Mouse (Mus musculus): ENCODE measurements around the gene Fbxw7.

Fbxw7 gene

DNA sequence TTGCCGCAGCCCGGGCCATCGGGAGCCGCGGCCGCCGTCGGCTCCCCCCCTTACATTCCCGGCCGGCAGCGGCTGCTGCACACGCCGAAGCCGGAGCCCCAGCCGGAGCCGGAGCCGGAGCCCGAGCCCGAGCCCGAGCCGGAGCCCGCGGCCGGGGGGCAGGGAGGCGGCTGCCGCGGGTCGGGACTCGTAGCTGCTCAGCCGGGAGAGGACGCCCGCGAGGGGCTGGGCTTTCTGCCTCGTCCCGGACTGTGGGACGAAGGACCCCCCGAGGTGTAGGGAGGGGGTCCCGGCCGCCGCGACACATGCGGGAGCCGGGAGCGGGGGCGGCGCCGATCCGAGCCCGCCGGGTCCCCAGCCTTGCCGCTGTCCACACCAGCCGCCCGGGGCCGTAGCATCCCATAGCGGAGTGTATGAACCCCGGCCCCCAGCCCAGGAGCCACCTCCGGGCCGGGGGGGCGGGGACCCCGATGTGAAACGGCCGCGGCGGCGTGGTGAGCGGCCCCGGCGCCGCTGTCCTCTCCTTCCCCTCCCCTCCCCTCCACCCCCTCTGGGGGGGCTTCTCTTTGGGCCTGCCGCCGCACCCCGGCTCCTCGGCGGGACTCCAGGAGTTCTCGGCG is at the start of gene Fbxw7:
Gene Fbxw7, plus strand, starts transcription at position 507 of the 620 bp plus-strand sequence.
- no peak for DNase-seq (ENCODE audit: low read depth, low spot score)

DNA sequence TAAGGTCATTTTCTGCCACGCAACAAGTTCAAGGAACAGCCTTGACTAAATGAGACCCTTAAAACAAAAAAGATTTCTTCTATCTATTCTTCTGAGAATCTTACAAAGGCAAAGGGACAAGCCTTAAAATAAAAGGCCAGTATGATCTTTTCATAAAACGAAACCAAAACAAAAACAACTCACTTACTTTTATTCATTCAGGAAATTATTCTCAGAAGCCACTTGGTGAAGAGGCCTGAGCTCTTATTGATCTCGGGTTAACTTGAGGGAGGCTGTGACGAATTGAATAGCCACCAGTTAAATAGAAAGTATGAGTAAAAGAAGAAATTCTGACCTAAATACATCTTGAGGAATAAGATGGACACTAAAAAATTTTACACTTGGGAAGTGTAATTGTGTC is 46.1 kb upstream of the Fbxw7 start:
- no peak for DNase-seq (ENCODE audit: low read depth, low spot score)

DNA sequence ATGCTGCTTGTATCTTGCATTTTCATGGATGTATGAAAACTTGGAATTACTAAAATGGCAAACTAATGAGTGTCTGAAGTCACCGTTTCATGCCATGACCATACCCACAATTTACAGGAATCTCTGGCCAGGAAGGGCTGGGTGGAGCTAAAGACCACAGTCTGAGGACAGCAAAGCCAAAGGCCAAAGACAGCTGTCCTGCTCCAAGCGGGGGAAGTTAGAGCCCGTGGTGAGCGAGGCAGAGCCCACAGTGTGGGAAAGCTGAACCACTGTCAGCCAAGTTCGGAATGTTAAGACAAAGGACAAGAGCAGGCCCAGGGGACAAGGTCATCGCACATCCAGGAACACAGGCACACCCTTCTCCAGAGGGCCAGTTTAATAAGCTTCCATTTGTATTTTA is 45.7 kb upstream of the Fbxw7 start:
- no peak for DNase-seq (ENCODE audit: low read depth, low spot score)

DNA sequence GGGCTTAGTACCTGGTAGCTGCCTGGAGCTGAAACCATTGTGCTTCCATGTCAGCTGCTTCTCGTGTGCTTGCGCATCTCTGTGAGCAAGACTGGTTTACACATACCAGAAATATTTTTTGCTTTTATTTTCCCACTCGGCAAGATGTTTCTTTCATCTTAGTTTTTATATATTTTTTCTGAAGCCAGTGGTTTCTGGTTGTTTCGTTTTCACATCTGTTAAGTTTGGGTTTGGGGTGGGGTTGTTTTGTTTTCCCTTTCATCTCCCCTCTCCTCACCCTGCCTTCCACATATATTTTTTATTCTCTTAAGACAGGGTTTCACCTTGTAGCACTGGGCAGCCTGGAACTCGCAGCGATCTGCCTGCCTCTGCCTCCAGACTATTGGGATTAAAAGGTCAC is 44.5 kb upstream of the Fbxw7 start:
- no peak for DNase-seq (ENCODE audit: low read depth, low spot score)

DNA sequence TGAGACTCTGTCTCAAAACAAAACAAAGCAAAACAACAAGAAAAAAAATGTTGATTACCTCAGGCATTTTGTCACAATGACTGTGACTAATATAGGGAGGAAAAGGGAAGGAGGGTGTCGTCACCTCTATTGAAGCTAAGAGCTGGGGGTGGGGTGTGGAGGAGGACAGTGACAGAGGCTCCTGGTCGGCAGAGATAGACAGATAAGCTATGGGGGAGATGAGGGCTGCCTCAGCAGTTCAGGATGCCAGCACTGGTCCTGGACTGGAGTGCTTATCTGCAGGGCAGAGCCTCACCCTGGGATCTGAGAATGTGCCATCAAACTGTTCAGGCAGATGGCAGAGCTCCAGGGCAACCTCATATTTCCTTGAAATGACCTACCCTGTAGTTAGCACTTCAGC is 43.1 kb upstream of the Fbxw7 start:
- DNase-seq (ENCODE audit: low read depth, low spot score): no peak

DNA sequence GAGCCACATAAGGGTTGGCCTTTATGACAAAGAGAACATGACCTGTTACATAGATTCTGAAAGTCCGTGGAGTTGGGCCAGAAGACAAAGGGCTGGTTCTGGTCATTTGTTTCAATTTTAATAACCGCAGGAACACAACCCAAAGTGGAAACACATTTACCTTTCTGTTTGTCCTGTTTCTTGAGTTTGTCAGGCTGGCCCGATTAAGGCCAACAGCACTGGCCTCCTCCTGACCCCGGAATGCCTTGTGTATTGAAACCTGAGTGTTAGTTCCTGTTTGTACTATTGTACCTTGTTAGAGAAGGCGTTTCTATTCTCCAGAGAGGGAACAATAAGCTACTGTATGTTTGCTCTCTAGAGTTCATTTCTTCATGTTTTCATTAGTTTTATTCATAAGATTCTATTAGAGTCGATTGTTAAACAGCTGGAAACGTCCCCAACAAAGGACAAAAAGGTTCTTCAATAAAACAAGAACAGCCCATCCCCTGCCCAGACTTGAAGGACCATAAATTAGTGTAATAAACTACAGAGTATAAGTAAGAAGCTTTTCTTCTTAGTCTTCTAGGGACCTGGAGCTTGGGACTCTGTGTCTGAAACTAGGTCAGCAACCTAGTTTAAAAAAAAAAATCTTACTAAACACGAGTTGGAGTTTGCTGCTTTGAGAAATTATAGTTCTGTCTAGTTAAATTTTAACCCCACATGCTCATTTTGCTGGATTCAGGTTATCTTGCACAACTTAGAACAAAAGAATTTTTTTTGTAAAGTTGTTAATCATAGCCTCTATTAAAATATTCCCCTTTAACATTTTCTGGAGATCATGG is 40.6 kb upstream of the Fbxw7 start:
- DNase-seq (ENCODE audit: low read depth, low spot score): no peak

DNA sequence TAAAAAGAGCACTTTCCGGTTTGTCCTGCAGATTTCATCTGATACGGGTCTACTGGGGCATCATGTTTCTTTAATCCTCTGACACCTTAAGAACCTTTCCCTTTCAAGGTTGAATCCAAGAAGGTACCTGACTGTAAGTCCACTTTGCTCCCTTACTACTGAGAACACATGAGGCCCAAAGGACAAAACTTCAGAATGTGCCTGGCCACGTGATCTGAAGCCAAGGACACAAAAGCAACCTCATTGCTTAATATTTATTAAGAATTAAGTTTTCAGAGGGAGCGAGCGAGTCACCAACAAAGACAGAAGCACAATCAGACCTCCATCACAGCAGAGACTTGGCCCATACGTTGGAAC is 40.0 kb upstream of the Fbxw7 start:
- DNase-seq (ENCODE audit: low read depth, low spot score): no peak

DNA sequence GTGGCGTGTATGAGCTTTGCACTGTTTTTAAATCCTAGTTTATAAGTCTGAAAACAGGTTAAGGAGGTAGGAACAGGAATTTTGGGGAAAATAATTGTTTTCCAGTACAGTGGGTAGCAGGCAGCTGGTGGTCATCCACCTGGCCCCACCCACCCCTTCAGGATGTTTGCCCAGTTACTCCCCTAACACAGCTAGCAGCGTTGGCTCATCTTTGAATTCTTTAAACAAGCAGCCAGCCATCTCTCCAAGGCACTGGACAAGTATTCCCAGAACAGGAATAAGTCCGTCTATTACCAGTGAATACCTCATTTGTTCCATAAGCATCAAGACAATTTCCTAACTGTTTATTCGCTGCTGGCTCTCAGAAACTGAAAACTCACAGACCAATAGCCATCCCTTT is 39.5 kb upstream of the Fbxw7 start:
- no peak for DNase-seq (ENCODE audit: low read depth, low spot score)

DNA sequence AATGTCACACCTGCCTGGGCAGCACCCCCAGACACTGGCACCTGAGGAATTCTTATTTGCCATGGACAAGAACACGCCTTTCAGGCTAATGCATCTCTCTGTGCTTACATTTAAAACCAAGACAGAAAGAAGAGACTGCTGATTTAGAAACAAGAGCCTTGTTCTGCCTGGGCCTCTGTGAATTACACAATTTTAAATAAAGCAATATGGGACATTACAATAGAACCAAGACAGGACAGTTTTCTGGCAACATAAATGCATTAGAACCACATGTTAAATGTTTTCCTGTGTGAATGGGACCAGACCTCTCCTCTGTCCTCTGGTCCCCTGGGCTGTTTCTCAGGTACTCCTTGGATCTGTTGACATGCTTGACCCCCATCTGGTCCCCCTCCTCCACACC is 39.0 kb upstream of the Fbxw7 start:
- DNase-seq (ENCODE audit: low read depth, low spot score): no peak

DNA sequence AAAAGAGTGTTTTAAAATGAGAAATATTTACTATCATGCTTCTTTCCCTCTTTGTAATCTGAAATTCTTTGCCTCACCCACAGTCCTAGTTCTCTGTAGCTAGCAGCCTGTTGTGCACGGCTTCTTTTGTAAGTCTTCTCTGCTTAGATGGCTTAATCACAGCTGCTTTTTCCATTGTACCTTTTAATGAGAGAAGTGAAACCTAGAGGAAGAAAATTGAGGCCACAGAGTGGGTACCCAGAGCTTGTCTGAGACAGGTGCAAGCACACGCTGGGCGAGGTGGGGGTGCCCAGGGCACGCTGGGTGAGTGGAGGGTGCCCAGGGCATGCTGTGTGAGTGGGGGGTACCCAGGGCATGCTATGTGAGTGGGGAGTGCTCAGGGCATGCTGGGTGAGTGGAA is 27.2 kb upstream of the Fbxw7 start:
- DNase-seq (ENCODE audit: low read depth, low spot score): no peak

DNA sequence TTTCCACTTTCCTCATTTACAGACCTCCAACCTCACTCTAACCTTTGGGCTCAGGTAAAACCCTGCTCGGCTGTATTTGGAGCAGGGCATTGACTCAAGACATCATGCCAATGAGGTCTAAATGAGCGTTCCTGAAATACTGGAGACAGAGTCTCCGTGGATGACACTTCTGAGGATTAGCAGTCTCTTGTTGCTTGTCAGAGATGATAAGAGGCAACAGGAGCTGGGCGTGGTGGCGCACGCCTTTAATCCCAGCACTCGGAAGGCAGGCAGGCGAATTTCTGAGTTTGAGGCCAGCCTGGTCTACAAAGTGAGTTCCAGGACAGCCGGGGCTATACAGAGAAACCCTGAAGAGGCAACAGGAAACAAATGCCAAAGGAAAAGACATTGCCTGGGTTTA is 11.0 kb upstream of the Fbxw7 start:
- no peak for DNase-seq (ENCODE audit: low read depth, low spot score)

DNA sequence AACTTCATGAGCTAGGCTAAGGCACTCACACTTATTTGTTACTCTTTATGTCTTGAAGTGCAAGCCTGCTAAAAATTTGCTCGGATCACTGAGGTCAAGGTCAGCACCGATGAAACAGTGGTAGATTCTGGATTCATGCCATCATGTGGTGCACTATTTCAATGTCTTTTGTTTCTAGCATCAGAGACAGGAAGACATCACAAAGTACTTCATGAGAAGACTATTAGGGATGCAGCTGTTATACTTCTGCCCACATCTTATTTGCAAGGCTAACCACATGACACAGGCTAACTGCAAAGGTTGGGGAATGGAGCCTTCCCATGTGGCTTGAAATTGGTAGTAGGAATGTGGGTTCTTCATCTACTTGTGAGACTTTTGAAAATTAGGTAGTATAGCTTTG is 8.9 kb upstream of the Fbxw7 start:
- DNase-seq (ENCODE audit: low read depth, low spot score): no peak

DNA sequence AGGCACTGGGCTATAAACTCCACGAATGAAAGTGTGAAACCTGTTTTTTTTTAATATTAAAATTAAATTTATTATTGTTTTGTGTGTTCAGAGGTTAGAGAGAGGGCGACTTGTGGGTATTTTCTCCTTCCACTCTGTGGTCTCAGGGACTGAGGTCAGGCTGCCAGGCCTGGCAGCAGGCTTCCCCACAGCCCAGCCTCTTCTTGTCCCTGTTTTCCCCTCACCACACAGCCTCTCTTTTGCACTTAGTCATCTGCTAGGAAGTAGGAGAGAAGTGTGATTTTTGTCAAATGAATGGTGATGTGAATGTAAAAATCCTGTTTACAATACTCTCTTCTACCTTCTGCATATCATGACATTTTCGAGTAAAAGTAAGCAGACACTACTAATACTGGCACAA is 7.2 kb upstream of the Fbxw7 start:
- no peak for DNase-seq (ENCODE audit: low read depth, low spot score)

DNA sequence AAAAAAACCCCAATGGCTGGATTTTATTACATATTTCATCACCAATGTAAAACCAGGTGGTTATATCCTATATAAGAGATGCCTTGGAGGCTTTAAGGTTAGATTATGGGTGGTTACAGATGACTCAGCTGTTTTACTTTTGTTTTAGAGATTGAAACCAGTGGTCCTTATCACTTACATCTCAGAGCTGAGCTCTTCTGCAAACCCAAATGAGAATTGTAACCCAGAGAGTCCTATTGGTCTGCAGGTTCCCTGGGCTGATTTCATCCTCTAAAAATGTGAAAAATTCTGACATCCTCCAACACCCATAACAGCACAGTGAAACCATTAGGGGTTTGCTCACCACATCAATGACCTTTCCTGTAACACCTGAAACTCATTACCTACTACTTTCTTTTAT is 6.2 kb upstream of the Fbxw7 start:
- no peak for DNase-seq (ENCODE audit: low read depth, low spot score)

DNA sequence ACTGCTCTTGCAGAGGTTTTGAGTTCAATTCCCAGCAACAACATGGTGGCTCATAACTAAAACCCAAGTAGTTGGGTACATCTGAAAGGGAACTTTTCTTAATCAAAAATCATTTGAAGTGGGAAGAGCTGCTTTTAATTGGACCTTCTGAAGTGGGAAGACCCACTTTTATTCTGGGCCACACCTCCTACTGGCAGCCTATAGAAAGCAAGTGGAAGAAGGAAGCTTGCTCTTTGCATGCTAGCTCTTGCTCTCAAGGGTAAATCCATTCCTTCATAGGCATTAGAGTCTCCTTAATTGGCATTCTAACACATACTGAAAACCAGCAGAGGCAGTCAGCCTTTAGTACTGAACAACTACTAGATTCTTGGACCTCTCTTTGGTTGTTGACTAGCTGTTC is 4.3 kb upstream of the Fbxw7 start:
- no peak for DNase-seq (ENCODE audit: low read depth, low spot score)

DNA sequence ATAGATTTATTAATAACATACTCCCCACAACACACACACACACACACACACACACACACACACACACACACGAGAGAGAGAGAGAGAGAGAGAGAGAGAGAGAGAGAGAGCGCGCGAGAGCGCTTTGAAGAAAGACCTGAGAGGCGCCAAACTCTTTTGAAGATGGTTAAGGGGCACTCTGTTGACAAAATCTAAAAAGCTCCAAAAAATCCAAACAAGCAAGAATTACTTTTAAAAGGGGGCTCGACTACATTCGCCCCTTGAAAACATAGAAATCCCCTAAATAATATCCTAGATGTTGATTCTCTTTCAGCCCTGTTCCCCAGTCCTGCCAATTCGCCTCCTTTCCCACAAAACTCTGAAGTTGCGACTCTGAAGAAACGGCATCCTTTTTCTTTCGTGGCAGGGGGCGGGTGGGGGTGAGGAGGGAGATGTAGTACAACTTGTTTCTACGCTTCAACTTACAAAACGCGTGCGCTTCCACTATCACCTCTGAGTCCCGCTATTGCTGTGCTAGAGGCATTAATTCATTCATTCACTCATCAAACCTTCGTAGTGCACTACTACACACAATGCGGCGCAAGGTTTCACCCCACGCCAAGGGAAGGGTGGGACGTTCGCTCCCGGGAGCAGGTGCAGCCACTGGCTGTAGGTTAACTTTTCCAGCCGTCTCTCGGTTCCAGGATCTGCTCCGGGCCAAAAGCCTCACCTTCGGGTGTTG is 1.5 kb upstream of the Fbxw7 start:
- no peak for DNase-seq (ENCODE audit: low read depth, low spot score)

DNA sequence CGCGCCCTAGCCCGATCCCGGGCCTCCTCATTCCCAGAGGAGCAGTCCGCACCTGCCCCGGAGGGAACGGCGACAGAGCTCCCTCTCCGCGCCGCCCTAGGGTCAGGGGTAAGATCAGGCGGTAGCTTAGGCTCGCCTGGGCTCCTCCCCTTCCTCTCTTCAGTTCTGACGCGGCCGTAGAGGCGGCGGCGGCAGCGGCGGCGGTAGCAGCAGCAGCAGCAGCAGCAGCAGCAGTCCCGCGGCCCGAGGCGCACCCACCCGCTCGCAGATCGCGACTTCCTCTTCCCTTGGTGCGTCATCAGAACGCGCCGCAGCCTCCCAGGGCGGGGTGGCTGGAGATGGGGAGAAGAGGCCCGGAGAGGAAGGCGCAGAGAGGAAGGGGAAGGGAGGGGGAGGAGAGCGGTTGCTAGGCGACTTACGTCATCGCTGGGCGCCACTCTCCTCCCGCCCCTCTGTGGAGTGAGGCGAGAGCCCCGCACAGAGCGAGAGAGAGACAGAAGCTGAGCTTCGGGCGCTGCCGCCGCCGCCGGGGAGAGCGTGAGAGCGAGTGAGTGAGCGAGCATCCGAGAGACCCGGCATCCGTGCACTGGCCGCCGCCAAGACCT is 809 bp upstream of the Fbxw7 start:
- DNase-seq (ENCODE audit: low read depth, low spot score): peak; percentile 98

DNA sequence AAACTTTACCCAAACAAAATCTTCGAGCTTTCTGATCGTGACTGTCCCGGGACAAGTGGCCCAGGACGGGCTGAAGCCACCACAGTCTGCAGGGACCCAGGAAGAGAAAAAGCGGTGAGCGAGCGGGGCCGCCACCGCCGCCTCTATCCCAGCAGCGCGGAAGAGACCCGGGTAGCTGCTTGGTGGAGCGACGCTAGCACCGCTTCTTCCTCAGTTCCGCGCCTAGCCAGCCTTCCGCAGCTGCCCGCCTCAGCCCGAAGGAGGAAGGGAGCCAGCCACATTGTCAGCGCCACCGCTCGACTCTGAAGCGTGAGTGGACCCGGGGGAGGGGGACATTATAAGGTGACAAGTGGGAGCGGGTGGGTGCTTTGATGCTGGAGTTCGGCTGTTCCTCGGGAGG is 393 bp downstream of the Fbxw7 start:
- DNase-seq (ENCODE audit: low read depth, low spot score): no peak

DNA sequence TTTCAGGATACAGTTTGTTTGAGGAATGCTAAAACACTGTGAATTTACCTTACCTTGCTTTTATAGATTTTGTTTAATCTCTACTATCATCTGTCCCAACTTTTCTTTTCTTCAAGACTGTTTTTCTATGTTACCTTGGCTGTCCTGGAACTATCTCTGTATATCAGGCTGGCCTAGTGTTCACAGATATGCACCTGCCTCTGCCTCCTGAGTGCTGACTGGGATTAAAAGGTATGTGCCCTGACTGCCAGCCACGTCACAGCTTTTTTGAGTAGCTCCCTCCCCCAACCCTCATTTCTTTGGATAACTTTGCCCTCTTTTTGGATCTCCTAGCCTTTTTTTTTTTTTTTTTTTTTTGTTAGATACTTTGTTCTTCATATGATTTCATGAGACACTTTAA is 1.9 kb downstream of the Fbxw7 start:
- no peak for DNase-seq (ENCODE audit: low read depth, low spot score)

DNA sequence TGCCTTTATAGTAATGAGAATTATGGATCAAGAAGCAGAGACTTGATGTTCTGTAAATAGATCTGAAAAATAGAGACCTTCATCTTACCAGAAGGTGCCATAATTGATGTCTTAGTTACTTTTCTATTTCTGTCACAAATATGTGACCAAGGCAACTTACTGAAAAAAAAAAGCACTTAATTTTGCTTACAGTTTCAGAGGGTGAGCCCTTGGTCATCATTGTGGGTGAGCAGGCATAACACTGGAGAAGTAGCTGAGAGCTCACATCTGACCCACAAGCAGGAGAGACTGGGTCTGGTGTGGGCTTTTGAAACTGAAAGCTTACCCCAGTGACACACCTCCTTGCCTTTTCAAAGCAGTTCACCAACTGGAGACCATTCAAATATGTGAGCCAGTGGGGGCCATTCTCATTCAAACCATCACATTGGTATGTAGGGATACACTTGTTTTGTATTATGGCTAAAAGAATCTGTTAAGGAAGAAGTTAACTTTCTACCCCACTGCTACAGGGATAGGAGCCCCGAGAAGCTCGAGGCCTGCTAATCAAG is 5.7 kb downstream of the Fbxw7 start:
- DNase-seq (ENCODE audit: low read depth, low spot score): no peak

DNA sequence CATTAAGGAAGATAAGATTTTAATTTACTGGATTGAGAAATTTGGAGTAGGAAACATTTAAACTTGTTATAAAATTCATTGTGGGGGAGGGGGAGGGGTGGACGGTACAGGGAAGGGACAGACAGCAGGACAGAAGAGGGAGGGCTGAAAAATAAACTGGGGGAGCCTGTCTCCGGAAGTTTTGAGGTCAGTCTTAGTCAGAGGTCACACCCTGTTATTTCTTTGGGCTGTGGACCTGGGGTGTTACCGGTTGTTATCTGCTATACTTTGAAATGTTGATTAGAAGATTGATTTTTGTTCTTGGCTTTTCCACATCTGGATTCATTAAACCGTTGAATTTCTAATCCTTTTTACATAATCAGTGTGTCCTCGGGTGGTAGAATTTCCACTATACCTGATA is 10.9 kb downstream of the Fbxw7 start:
- no peak for DNase-seq (ENCODE audit: low read depth, low spot score)

DNA sequence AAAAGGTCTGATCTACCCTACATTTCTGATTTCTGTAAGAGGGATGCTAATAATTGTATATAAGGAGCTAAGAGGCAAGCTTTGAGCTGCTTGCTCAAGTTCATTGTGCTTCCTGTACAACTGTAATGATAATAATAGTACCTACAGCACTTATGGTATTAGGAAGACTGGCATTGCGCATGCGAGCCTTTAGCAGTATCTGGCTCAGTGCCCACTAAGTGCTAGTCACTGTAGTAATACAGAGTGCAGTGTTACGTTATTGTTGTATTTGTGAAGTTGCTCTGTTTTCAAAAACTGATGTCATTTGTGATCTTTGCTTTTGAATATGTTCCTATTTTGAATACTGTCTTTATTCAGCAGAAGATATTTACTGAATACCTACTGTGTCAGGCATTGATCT is 11.3 kb downstream of the Fbxw7 start:
- no peak for DNase-seq (ENCODE audit: low read depth, low spot score)

Measured in telencephalon, adult 2 months (tissue).